Mouse (Mus musculus): ENCODE measurements around the gene Erc2. TPM values are rescaled to one million over a fixed set of nuclear protein-coding genes. Genes with fewer than 3 reads are reported as not detected.

Erc2 gene
- polyA plus RNA-seq, 1 experiment from 2014 or later, result 83.8 TPM

DNA sequence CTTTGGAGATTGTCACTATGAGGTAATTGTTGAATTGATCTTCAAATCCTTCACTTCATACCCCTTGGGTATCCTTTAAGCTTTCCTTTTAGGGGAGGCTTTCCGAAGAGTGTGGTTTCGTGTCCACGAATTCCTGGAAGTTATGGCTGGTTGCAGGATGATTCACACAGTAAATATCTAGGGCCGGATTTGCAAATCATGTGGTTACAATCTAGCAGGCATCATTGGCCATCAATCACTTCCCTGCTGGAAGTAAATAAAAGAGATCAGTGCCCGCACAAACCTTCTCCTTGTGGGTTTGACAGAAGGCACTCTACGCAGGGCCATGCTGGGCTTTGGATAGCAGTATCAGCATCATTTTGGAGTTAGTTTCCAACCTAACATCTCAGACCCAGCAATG is 201.7 kb downstream of the Erc2 start:
- Histone ChIP-seq H3K4me1 (replicated peaks; ENCODE audit: control insufficient read depth, insufficient read depth, low read length) (0 out of 2 replicates have a peak, but pooled peaks cover 7% of the 10 kb centered on the region), H3K9ac (no peak overlapping the region), H3K4me3 (replicated peaks; ENCODE audit: low read length) (no peak overlapping the region), H3K4me2 (replicated peaks) (no peak overlapping the region), H3K27me3 (ENCODE audit: control insufficient read depth, insufficient read depth, low read length) (no peaks in the 10 kb centered on the region), H3K36me3 (replicated peaks; ENCODE audit: control insufficient read depth, insufficient read depth) (no peaks in the 10 kb centered on the region), H3K9me3 (ENCODE audit: control insufficient read depth, low read length) (no peaks in the 10 kb centered on the region), H3K27ac (no peak overlapping the region)
- ATAC-seq (ENCODE audit: low FRiP score) (no peak), DNase-seq (ENCODE audit: low spot score) (no peak)
- 80% methylated on average over 6 of the region's 6 CpGs for WGBS

DNA sequence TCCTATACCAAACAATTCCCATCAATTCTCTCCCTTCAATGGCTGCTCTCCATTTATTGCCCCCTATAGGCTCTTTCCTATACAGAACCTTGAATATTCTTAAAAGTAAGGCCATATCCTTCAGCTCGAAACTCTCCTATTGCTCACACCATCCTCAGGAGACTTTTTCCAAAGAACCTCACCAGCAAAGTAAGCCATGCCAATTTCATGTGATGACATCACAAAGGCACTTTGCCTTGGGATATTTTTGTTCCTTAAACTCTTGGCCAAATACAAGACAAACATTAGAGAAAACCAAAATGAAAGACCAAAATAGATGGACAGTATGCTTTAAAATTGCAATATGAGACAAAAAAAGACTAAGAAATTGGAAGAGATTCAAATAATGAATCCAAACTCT is 204.6 kb downstream of the Erc2 start:
- Histone ChIP-seq H3K27me3 (ENCODE audit: control insufficient read depth, insufficient read depth, low read length) (no peaks in the 10 kb centered on the region), H3K4me2 (replicated peaks) (no peak overlapping the region), H3K4me3 (replicated peaks; ENCODE audit: low read length) (no peak overlapping the region), H3K9ac (no peak overlapping the region), H3K4me1 (replicated peaks; ENCODE audit: control insufficient read depth, insufficient read depth, low read length) (0 out of 2 replicates have a peak, but pooled peaks cover 4% of the 10 kb centered on the region), H3K27ac (no peak overlapping the region), H3K9me3 (ENCODE audit: control insufficient read depth, low read length) (no peaks in the 10 kb centered on the region), H3K36me3 (replicated peaks; ENCODE audit: control insufficient read depth, insufficient read depth) (no peaks in the 10 kb centered on the region)
- ATAC-seq (ENCODE audit: low FRiP score) (no peak), DNase-seq (ENCODE audit: low spot score) (no peak)
- 85% methylated on average over 1 of the region's 1 CpGs for WGBS

DNA sequence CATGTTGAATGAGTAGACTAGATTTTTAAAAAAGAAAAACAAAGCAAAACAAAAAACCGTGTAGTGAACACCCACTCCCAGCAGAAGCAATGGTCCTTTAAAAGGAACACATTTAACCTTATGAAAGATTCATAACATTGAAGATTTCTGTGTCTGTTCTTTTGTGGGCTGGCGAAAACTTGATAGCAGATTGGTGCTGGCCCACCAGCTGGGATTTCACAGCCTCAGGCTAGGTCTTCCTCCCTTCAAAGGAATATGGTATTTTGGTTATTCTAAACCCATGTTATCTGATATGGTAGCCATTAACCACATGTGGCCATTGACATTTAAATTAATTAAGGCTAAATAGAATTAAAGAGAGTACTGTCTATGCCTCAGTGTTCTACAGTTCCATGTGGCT is 205.9 kb downstream of the Erc2 start:
- no peak overlapping the region for H3K4me3 ChIP-seq (replicated peaks; ENCODE audit: low read length)
- ATAC-seq (ENCODE audit: low FRiP score), result no peak
- no peak overlapping the region for H3K9ac ChIP-seq
- no peak for DNase-seq (ENCODE audit: low spot score)
- no peaks in the 10 kb centered on the region for H3K9me3 ChIP-seq (ENCODE audit: control insufficient read depth, low read length)
- no peak overlapping the region for H3K27ac ChIP-seq
- H3K4me1 ChIP-seq (replicated peaks; ENCODE audit: control insufficient read depth, insufficient read depth, low read length), result 0 out of 2 replicates have a peak, but pooled peaks cover 4% of the 10 kb centered on the region
- no peaks in the 10 kb centered on the region for H3K27me3 ChIP-seq (ENCODE audit: control insufficient read depth, insufficient read depth, low read length)
- H3K4me2 ChIP-seq (replicated peaks), result no peak overlapping the region
- H3K36me3 ChIP-seq (replicated peaks; ENCODE audit: control insufficient read depth, insufficient read depth), result no peaks in the 10 kb centered on the region
- WGBS, result 44% methylated on average over 2 of the region's 2 CpGs

DNA sequence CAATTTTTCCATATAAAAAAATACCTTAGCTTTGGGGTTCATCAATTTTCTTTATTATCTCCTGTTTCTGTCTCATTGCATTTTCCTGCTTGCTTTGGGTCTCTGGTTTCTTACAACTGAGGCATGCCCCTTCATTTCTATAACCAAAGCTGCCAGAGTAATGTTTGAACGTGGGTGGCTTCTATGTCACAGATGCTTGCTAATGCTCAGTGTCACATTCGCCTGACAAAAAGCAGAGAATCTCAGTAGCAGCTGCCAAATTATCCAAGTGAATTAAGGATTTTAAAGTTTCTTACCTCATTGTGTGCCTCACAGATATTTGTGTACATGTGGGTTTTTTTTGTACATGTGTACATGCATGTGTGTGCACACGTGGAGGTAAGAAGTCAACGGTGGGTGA is 210.0 kb downstream of the Erc2 start:
- Histone ChIP-seq H3K36me3 (replicated peaks; ENCODE audit: control insufficient read depth, insufficient read depth) (no peaks in the 10 kb centered on the region), H3K4me1 (replicated peaks; ENCODE audit: control insufficient read depth, insufficient read depth, low read length) (0 out of 2 replicates have a peak, but pooled peaks cover 4% of the 10 kb centered on the region), H3K27me3 (ENCODE audit: control insufficient read depth, insufficient read depth, low read length) (no peaks in the 10 kb centered on the region), H3K4me3 (replicated peaks; ENCODE audit: low read length) (no peak overlapping the region), H3K9ac (no peak overlapping the region), H3K27ac (no peak overlapping the region), H3K9me3 (ENCODE audit: control insufficient read depth, low read length) (no peaks in the 10 kb centered on the region), H3K4me2 (replicated peaks) (no peak overlapping the region)
- DNase-seq (ENCODE audit: low spot score) (no peak), ATAC-seq (ENCODE audit: low FRiP score) (no peak)
- WGBS, result 82% methylated on average over 4 of the region's 4 CpGs

DNA sequence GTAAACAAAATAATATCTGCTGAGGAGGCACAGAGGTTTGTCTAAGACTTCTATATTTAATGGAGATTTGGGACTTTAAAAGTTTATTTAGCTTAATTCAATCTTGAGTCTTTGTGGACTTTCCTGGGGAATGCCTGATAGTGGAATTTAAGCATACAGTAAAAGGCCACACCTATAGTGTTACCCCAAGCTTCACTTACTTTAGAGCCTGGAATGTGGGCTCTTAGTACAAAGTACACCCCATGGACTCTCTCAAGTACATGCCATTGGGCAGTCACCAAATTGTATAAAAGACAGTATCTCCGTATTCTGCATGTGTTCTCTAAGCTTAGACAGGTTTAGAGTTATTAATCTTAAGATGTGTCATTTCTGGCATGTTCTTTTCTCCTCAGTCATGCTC is 213.1 kb downstream of the Erc2 start:
- Histone ChIP-seq H3K9ac (no peak overlapping the region), H3K4me3 (replicated peaks; ENCODE audit: low read length) (no peak overlapping the region), H3K9me3 (ENCODE audit: control insufficient read depth, low read length) (no peaks in the 10 kb centered on the region), H3K4me1 (replicated peaks; ENCODE audit: control insufficient read depth, insufficient read depth, low read length) (no peaks in the 10 kb centered on the region), H3K36me3 (replicated peaks; ENCODE audit: control insufficient read depth, insufficient read depth) (no peaks in the 10 kb centered on the region), H3K27ac (no peak overlapping the region), H3K27me3 (ENCODE audit: control insufficient read depth, insufficient read depth, low read length) (no peaks in the 10 kb centered on the region), H3K4me2 (replicated peaks) (no peak overlapping the region)
- WGBS, result 79% methylated on average over 1 of the region's 1 CpGs
- no peak for DNase-seq (ENCODE audit: low spot score)
- no peak for ATAC-seq (ENCODE audit: low FRiP score)

DNA sequence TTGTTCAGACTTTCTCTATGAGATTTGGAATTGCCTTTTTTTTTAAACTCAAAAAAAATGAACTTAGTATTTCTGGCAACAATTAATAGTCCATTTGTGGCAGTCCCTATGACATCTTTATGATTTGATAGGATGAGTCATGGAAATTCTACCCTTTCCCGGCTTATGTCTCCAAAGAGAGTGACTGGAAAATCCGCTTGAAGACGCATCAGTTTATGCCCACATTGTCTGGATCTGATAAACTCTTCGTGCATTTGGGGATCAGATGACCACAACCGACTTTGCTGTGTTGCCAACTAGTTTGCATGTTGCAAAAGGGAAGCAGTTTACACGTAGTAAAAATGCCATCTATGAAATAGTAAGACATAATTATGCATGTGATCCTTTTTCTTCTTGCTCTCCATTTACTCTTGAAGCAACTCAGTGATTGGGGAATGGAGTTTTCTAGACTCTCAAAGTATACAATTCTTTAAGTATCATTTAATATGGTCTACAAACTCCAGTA is 215.4 kb downstream of the Erc2 start:
- Histone ChIP-seq H3K4me2 (replicated peaks) (no peak overlapping the region), H3K27ac (no peak overlapping the region), H3K9me3 (ENCODE audit: control insufficient read depth, low read length) (no peaks in the 10 kb centered on the region), H3K27me3 (ENCODE audit: control insufficient read depth, insufficient read depth, low read length) (no peaks in the 10 kb centered on the region), H3K4me3 (replicated peaks; ENCODE audit: low read length) (no peak overlapping the region), H3K9ac (no peak overlapping the region), H3K36me3 (replicated peaks; ENCODE audit: control insufficient read depth, insufficient read depth) (no peaks in the 10 kb centered on the region), H3K4me1 (replicated peaks; ENCODE audit: control insufficient read depth, insufficient read depth, low read length) (no peaks in the 10 kb centered on the region)
- WGBS, result 88% methylated on average over 6 of the region's 6 CpGs
- no peak for ATAC-seq (ENCODE audit: low FRiP score)
- no peak for DNase-seq (ENCODE audit: low spot score)

DNA sequence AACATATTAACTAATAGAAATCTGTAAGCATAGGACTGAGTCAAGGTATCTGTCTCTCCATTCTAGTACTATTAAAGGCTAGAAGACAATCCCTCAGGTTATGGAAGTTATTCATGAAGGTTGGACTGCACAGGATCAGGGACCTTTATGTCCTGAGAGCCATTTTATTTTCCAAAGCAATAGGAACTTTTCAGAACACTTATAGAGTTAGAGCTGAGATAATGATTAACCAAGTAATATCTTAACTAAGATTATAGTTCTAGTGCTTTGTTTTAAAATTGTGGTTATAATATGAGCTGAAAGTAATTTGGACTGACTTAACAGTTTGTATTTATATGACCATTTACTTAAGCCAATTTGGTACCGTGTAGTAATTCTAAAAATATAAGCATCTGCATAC is 217.9 kb downstream of the Erc2 start:
- Histone ChIP-seq H3K4me1 (replicated peaks; ENCODE audit: control insufficient read depth, insufficient read depth, low read length) (no peaks in the 10 kb centered on the region), H3K27me3 (ENCODE audit: control insufficient read depth, insufficient read depth, low read length) (no peaks in the 10 kb centered on the region), H3K4me3 (replicated peaks; ENCODE audit: low read length) (no peak overlapping the region), H3K27ac (no peak overlapping the region), H3K9ac (no peak overlapping the region), H3K9me3 (ENCODE audit: control insufficient read depth, low read length) (no peaks in the 10 kb centered on the region), H3K36me3 (replicated peaks; ENCODE audit: control insufficient read depth, insufficient read depth) (no peaks in the 10 kb centered on the region), H3K4me2 (replicated peaks) (no peak overlapping the region)
- no peak for ATAC-seq (ENCODE audit: low FRiP score)
- 91% methylated on average over 1 of the region's 1 CpGs for WGBS
- no peak for DNase-seq (ENCODE audit: low spot score)

DNA sequence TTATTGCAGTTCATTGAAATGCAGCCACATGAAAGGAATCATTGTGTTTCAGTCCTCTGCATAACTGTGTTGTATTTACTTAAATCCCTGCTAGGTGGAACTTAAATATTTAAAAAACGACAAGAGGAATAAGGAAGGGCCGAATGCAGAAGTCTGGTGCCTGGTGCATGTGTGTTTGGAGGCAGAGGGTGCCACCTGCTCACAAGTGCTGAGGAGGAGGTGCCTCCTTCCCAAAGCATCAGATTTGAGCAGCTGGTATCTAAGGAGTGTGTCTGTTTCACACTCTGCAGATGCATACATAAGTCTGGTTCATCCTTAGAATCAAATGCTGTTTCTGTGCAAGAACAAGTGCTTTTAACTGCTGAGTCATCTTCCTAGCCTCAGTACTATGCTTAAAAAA is 224.6 kb downstream of the Erc2 start:
- Histone ChIP-seq H3K4me3 (replicated peaks; ENCODE audit: low read length) (no peak overlapping the region), H3K4me2 (replicated peaks) (no peak overlapping the region), H3K27me3 (ENCODE audit: control insufficient read depth, insufficient read depth, low read length) (no peaks in the 10 kb centered on the region), H3K4me1 (replicated peaks; ENCODE audit: control insufficient read depth, insufficient read depth, low read length) (no peaks in the 10 kb centered on the region), H3K27ac (no peak overlapping the region), H3K9me3 (ENCODE audit: control insufficient read depth, low read length) (no peaks in the 10 kb centered on the region), H3K36me3 (replicated peaks; ENCODE audit: control insufficient read depth, insufficient read depth) (no peaks in the 10 kb centered on the region), H3K9ac (no peak overlapping the region)
- DNase-seq (ENCODE audit: low spot score) (no peak), ATAC-seq (ENCODE audit: low FRiP score) (no peak)
- 70% methylated on average over 2 of the region's 2 CpGs for WGBS

DNA sequence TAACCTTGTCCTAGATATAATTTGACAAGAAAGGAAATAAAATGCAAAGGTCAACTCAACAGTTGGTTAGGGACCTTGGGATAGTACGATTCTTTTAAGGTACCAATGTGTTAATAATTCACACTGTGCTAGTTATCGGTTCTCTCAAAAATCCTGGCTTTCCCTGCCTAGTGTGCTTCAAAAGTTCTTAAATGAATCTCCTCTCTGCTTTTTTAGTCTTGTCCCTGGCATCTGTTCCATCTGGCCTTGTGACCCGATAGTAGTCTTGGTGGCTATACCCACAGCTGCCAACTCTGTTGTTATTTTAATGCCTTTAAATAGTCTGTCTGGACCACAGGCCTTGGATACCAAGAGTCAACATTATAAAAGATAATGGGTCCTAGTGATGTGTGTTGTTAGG is 225.1 kb downstream of the Erc2 start:
- no peak overlapping the region for H3K4me2 ChIP-seq (replicated peaks)
- no peak overlapping the region for H3K27ac ChIP-seq
- WGBS, result 69% methylated on average over 3 of the region's 3 CpGs
- no peak for DNase-seq (ENCODE audit: low spot score)
- H3K27me3 ChIP-seq (ENCODE audit: control insufficient read depth, insufficient read depth, low read length), result no peaks in the 10 kb centered on the region
- no peaks in the 10 kb centered on the region for H3K4me1 ChIP-seq (replicated peaks; ENCODE audit: control insufficient read depth, insufficient read depth, low read length)
- H3K4me3 ChIP-seq (replicated peaks; ENCODE audit: low read length), result no peak overlapping the region
- H3K9ac ChIP-seq, result no peak overlapping the region
- no peak for ATAC-seq (ENCODE audit: low FRiP score)
- no peaks in the 10 kb centered on the region for H3K9me3 ChIP-seq (ENCODE audit: control insufficient read depth, low read length)
- no peaks in the 10 kb centered on the region for H3K36me3 ChIP-seq (replicated peaks; ENCODE audit: control insufficient read depth, insufficient read depth)

DNA sequence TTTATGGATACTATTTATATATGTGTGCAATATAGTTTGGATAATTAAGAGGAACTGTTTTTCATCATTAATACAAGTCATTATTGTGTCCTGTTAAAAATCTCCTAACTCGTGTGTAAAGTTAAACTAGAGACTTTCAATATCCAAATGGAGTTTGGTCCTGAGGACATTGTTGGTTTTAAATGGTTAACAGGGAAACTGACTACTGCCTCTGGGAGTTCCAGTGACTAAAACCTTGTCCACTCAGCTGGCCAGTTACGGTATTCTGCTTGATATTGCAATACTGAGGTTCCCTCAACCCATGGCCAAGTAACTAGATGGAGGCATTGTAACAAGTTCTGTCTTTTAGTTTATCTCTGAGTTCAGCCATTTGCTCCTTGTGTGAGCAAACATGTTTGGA is 229.0 kb downstream of the Erc2 start:
- no peak for ATAC-seq (ENCODE audit: low FRiP score)
- Histone ChIP-seq H3K36me3 (replicated peaks; ENCODE audit: control insufficient read depth, insufficient read depth) (no peaks in the 10 kb centered on the region), H3K4me2 (replicated peaks) (no peak overlapping the region), H3K4me3 (replicated peaks; ENCODE audit: low read length) (no peak overlapping the region), H3K9me3 (ENCODE audit: control insufficient read depth, low read length) (no peaks in the 10 kb centered on the region), H3K4me1 (replicated peaks; ENCODE audit: control insufficient read depth, insufficient read depth, low read length) (no peaks in the 10 kb centered on the region), H3K27ac (no peak overlapping the region), H3K9ac (no peak overlapping the region), H3K27me3 (ENCODE audit: control insufficient read depth, insufficient read depth, low read length) (no peaks in the 10 kb centered on the region)
- WGBS, result 94% methylated on average over 2 of the region's 2 CpGs
- no peak for DNase-seq (ENCODE audit: low spot score)
